Mouse (Mus musculus): ENCODE data around the gene 1700088E04Rik. TPM values are rescaled to one million over a fixed set of nuclear protein-coding genes. Genes with fewer than 3 reads are reported as not detected.
A peak's percentile ranks its signal among the peaks of the same experiment; 100 is the strongest.

The 1700088E04Rik gene
- polyA plus RNA-seq, 1 experiment from 2014 or later = 4.5 TPM

GRCm38 (mm10) chr15:79148533-79148932, 7.5 kb upstream of the 1700088E04Rik start:
- H3K4me1 ChIP-seq (replicated peaks) = 0 out of 2 replicates have a peak, but pooled peaks cover under 1% of the 10 kb centered on the region
- H3K9me3 ChIP-seq = no peaks in the 10 kb centered on the region
- H3K9ac ChIP-seq = no peak overlapping the region
- H3K27me3 ChIP-seq (replicated peaks) = no peaks in the 10 kb centered on the region
- H3K4me2 ChIP-seq (replicated peaks) = no peak overlapping the region
- no peak overlapping the region for H3K4me3 ChIP-seq (replicated peaks)
- no peak overlapping the region for H3K27ac ChIP-seq
- peak; percentile 56 for ATAC-seq
- H3K36me3 ChIP-seq = peaks cover 41% of the 10 kb centered on the region
- 47% methylated on average over 7 of the region's 7 CpGs for WGBS

GRCm38 (mm10) chr15:79145522-79145921, 4.5 kb upstream of the 1700088E04Rik start:
- H3K9ac ChIP-seq = no peak overlapping the region
- ATAC-seq = no peak
- no peak overlapping the region for H3K27ac ChIP-seq
- no peaks in the 10 kb centered on the region for H3K9me3 ChIP-seq
- H3K36me3 ChIP-seq = peaks cover 36% of the 10 kb centered on the region
- 84% methylated on average over 7 of the region's 7 CpGs for WGBS
- H3K4me2 ChIP-seq (replicated peaks) = no peak overlapping the region
- no peaks in the 10 kb centered on the region for H3K27me3 ChIP-seq (replicated peaks)
- peaks cover 8% of the 10 kb centered on the region; the same call in 1 of the 2 replicates for H3K4me1 ChIP-seq (replicated peaks)
- no peak overlapping the region for H3K4me3 ChIP-seq (replicated peaks)

- no peak overlapping the region for H3K27ac ChIP-seq
- H3K9ac ChIP-seq = no peak overlapping the region
- WGBS = 44% methylated on average over 8 of the region's 8 CpGs
- no peaks in the 10 kb centered on the region for H3K9me3 ChIP-seq
- no peak for ATAC-seq
- H3K4me2 ChIP-seq (replicated peaks) = no peak overlapping the region
- H3K4me1 ChIP-seq (replicated peaks) = peaks cover 8% of the 10 kb centered on the region; the same call in 1 of the 2 replicates
- H3K36me3 ChIP-seq = peaks cover 26% of the 10 kb centered on the region
- no peak overlapping the region for H3K4me3 ChIP-seq (replicated peaks)
- no peaks in the 10 kb centered on the region for H3K27me3 ChIP-seq (replicated peaks)
These were observed 3.0 kb upstream of the 1700088E04Rik start for GRCm38 (mm10) chr15:79144021-79144420.

GRCm38 (mm10) chr15:79143316-79143715, 2.3 kb upstream of the 1700088E04Rik start:
- no peaks in the 10 kb centered on the region for H3K9me3 ChIP-seq
- H3K27ac ChIP-seq = no peak overlapping the region
- H3K4me2 ChIP-seq (replicated peaks) = no peak overlapping the region
- ATAC-seq = no peak
- peaks cover 22% of the 10 kb centered on the region for H3K36me3 ChIP-seq
- 85% methylated on average over 12 of the region's 12 CpGs for WGBS
- no peak overlapping the region for H3K9ac ChIP-seq
- H3K4me3 ChIP-seq (replicated peaks) = no peak overlapping the region
- H3K4me1 ChIP-seq (replicated peaks) = peaks cover 8% of the 10 kb centered on the region; the same call in 1 of the 2 replicates
- H3K27me3 ChIP-seq (replicated peaks) = no peaks in the 10 kb centered on the region

GRCm38 (mm10) chr15:79141566-79141917, 489 bp upstream of the 1700088E04Rik start:
- peak overlapping the region; percentile 85 for H3K4me2 ChIP-seq (replicated peaks)
- H3K27ac ChIP-seq = peak overlapping the region; percentile 48
- peaks cover 10% of the 10 kb centered on the region for H3K36me3 ChIP-seq
- peak overlapping the region; percentile 90 for H3K4me3 ChIP-seq (replicated peaks)
- WGBS = under 1% methylated on average over 7 of the region's 7 CpGs
- H3K9ac ChIP-seq = peak overlapping the region; percentile 89
- peaks cover 8% of the 10 kb centered on the region; the same call in 1 of the 2 replicates for H3K4me1 ChIP-seq (replicated peaks)
- peak; percentile 45 for ATAC-seq
- H3K9me3 ChIP-seq = no peaks in the 10 kb centered on the region
- no peaks in the 10 kb centered on the region for H3K27me3 ChIP-seq (replicated peaks)

- Histone ChIP-seq H3K4me2 (replicated peaks) (no peak overlapping the region), H3K4me3 (replicated peaks) (no peak overlapping the region), H3K27ac (no peak overlapping the region), H3K4me1 (replicated peaks) (peaks cover 8% of the 10 kb centered on the region; the same call in 1 of the 2 replicates), H3K9ac (no peak overlapping the region), H3K36me3 (no peaks in the 10 kb centered on the region), H3K9me3 (no peaks in the 10 kb centered on the region), H3K27me3 (replicated peaks) (no peaks in the 10 kb centered on the region)
- no peak for ATAC-seq
- WGBS = 60% methylated on average over 10 of the region's 10 CpGs
These were observed 1.4 kb downstream of the 1700088E04Rik start for GRCm38 (mm10) chr15:79139640-79140039.

GRCm38 (mm10) chr15:79135783-79136575, 5.1 kb downstream of the 1700088E04Rik start:
- Histone ChIP-seq H3K4me3 (replicated peaks) (no peak overlapping the region), H3K27ac (no peak overlapping the region), H3K36me3 (peaks cover 11% of the 10 kb centered on the region; the same call in 1 of the 2 replicates), H3K27me3 (replicated peaks) (no peaks in the 10 kb centered on the region), H3K9me3 (no peaks in the 10 kb centered on the region), H3K4me2 (replicated peaks) (no peak overlapping the region), H3K9ac (no peak overlapping the region), H3K4me1 (replicated peaks) (no peaks in the 10 kb centered on the region)
- ATAC-seq = no peak
- WGBS = 67% methylated on average over 11 of the region's 11 CpGs

- peaks cover 11% of the 10 kb centered on the region; the same call in 1 of the 2 replicates for H3K36me3 ChIP-seq
- no peak overlapping the region for H3K9ac ChIP-seq
- no peak for ATAC-seq
- no peaks in the 10 kb centered on the region for H3K4me1 ChIP-seq (replicated peaks)
- H3K4me2 ChIP-seq (replicated peaks) = no peak overlapping the region
- H3K27me3 ChIP-seq (replicated peaks) = no peaks in the 10 kb centered on the region
- no peaks in the 10 kb centered on the region for H3K9me3 ChIP-seq
- H3K27ac ChIP-seq = no peak overlapping the region
- H3K4me3 ChIP-seq (replicated peaks) = no peak overlapping the region
- WGBS = 74% methylated on average over 9 of the region's 9 CpGs
These were observed 5.7 kb downstream of the 1700088E04Rik start for GRCm38 (mm10) chr15:79135332-79135731.

- no peaks in the 10 kb centered on the region for H3K4me1 ChIP-seq (replicated peaks)
- peaks cover 11% of the 10 kb centered on the region; the same call in 1 of the 2 replicates for H3K36me3 ChIP-seq
- H3K27ac ChIP-seq = no peak overlapping the region
- no peaks in the 10 kb centered on the region for H3K9me3 ChIP-seq
- no peak overlapping the region for H3K4me3 ChIP-seq (replicated peaks)
- no peak overlapping the region for H3K4me2 ChIP-seq (replicated peaks)
- WGBS = 87% methylated on average over 9 of the region's 9 CpGs
- no peak for ATAC-seq
- no peaks in the 10 kb centered on the region for H3K27me3 ChIP-seq (replicated peaks)
- no peak overlapping the region for H3K9ac ChIP-seq
These were observed 6.4 kb downstream of the 1700088E04Rik start for GRCm38 (mm10) chr15:79134496-79135270.

GRCm38 (mm10) chr15:79133191-79133661, 7.8 kb downstream of the 1700088E04Rik start:
- WGBS = 74% methylated on average over 6 of the region's 6 CpGs
- no peak overlapping the region for H3K27ac ChIP-seq
- no peaks in the 10 kb centered on the region for H3K27me3 ChIP-seq (replicated peaks)
- no peak for ATAC-seq
- no peaks in the 10 kb centered on the region for H3K9me3 ChIP-seq
- H3K9ac ChIP-seq = no peak overlapping the region
- H3K4me2 ChIP-seq (replicated peaks) = no peak overlapping the region
- H3K36me3 ChIP-seq = peaks cover 11% of the 10 kb centered on the region; the same call in 1 of the 2 replicates
- no peak overlapping the region for H3K4me3 ChIP-seq (replicated peaks)
- H3K4me1 ChIP-seq (replicated peaks) = no peaks in the 10 kb centered on the region

GRCm38 (mm10) chr15:79131442-79131841, 9.6 kb downstream of the 1700088E04Rik start:
- Histone ChIP-seq H3K4me2 (replicated peaks) (no peak overlapping the region), H3K4me3 (replicated peaks) (no peak overlapping the region), H3K27me3 (replicated peaks) (no peaks in the 10 kb centered on the region), H3K9ac (no peak overlapping the region), H3K9me3 (no peaks in the 10 kb centered on the region), H3K36me3 (peaks cover 25% of the 10 kb centered on the region), H3K27ac (no peak overlapping the region), H3K4me1 (replicated peaks) (no peaks in the 10 kb centered on the region)
- ATAC-seq = no peak
- 64% methylated on average over 7 of the region's 7 CpGs for WGBS

GRCm38 (mm10) chr15:79130782-79131181, 10.3 kb downstream of the 1700088E04Rik start:
- Histone ChIP-seq H3K9ac (no peak overlapping the region), H3K36me3 (peaks cover 25% of the 10 kb centered on the region), H3K27ac (no peak overlapping the region), H3K4me1 (replicated peaks) (no peaks in the 10 kb centered on the region), H3K4me3 (replicated peaks) (no peak overlapping the region), H3K9me3 (no peaks in the 10 kb centered on the region), H3K4me2 (replicated peaks) (no peak overlapping the region), H3K27me3 (replicated peaks) (no peaks in the 10 kb centered on the region)
- 81% methylated on average over 10 of the region's 10 CpGs for WGBS
- no peak for ATAC-seq
